Mouse (Mus musculus) G1E (cell line): ENCODE data around the gene Gm4553. TPM values are rescaled to one million over a fixed set of nuclear protein-coding genes. Genes with fewer than 3 reads are reported as not detected.
"Not testable (repeated sequence)": the region's sequence is repeated elsewhere in the genome, so short reads cannot be mapped to it uniquely, and the experiment has no call there.

Experiments
- ATAC-seq: 2 replicates; pipeline ENCODE4 v1.8.0; 2016; ENCODE audit warnings: mild to moderate bottlenecking; ENCODE audit not compliant: insufficient number of reproducible peaks, poor library complexity, low FRiP score, severe bottlenecking; ENCODE audit errors: extremely low read depth
- DNase-seq: peaks from one replicate; pipeline ENCODE4 v3.0.0; 2012; ENCODE audit warnings: low spot score
- H3K27me3 ChIP-seq: 2 replicates; pipeline ENCODE4 v1.6.1; 2012; ENCODE audit warnings: mild to moderate bottlenecking, low read length, inconsistent platforms; ENCODE audit not compliant: insufficient read depth
- H3K36me3 ChIP-seq: replicated peaks from 2 replicates; pipeline ENCODE3; 2012; ENCODE audit warnings: mild to moderate bottlenecking, inconsistent platforms
- H3K4me1 ChIP-seq: 2 replicates; pipeline ENCODE4 v1.6.1; 2012; ENCODE audit warnings: low read depth, low read length, inconsistent platforms, mixed read lengths; ENCODE audit not compliant: insufficient read depth
- H3K4me3 ChIP-seq: 2 replicates; pipeline ENCODE4 v1.5.1; 2012; ENCODE audit warnings: low read depth, mild to moderate bottlenecking, inconsistent platforms, low read length, moderate library complexity, mixed read lengths
- H3K9me3 ChIP-seq: replicated peaks from 2 replicates; pipeline ENCODE4 v1.6.1; 2012; ENCODE audit warnings: inconsistent platforms
- CTCF ChIP-seq: IDR thresholded peaks from 2 replicates; pipeline ENCODE4 v1.5.1; 2012; ENCODE audit warnings: low read depth, low read length, inconsistent platforms, mixed read lengths
- GATA1 ChIP-seq: IDR thresholded peaks from 2 replicates; pipeline ENCODE4 v1.6.1; 2012; ENCODE audit warnings: borderline replicate concordance, low read length, inconsistent platforms, mixed read lengths
- GATA2 ChIP-seq: IDR thresholded peaks from 2 replicates; pipeline ENCODE4 v1.6.1; 2012; ENCODE audit warnings: low read depth, low read length, inconsistent platforms, borderline replicate concordance
- POLR2AphosphoS5 ChIP-seq: IDR thresholded peaks from 2 replicates; pipeline ENCODE4 v1.6.1; 2012; ENCODE audit warnings: low read depth, low read length, inconsistent platforms; ENCODE audit not compliant: insufficient replicate concordance
- TAL1 ChIP-seq: conservative IDR thresholded peaks from 2 replicates; pipeline ENCODE4 v1.6.1; 2012; ENCODE audit warnings: low read depth, low read length, inconsistent platforms, mixed read lengths
- polyA plus RNA-seq: library from polyadenylated mRNA; stranded (reverse); fragments of >175 nt; gene quantifications from 2 replicates; pipeline ENCODE4 v1.2.3, GENCODE M21; 2012
- total RNA-seq, 2 experiments: library from RNA; stranded (forward) in 1 of 2; stranded (reverse) in 1 of 2; fragments of 200-1000 nt in 1 of 2; fragments of >200 nt in 1 of 2; fragmentation: Nextera tagmentation in 1 of 2; gene quantifications; 2 replicates each; pipeline ENCODE4 v1.2.3; 2014 to 2017

Gm4553 gene
- total and polyA plus RNA-seq, 3 experiments, result not detected

DNA sequence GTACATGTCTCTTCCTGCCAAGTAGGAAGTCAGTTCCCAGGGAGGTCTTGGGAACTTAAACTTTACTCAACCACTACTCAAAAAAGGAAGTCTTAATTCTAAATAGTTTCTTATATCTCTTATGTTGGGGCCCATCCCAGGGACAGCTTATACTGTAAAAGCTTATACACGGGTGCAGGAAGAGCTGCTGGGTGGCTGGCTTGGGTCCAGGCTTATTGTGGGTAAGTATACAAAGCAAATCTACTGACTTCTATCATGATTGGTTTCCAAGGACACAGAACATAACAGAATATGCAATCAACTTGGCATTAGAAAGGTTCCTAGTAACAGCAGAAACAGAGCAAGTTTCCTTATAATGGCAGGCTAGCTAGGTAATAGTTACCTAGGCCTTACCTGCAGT, 10.2 kb downstream of the Gm4553 start:
- no peak for ATAC-seq
- no peaks in the 10 kb centered on the region for H3K36me3 ChIP-seq
- no peak overlapping the region for H3K4me3 ChIP-seq
- DNase-seq, result no peak
- H3K27me3 ChIP-seq, result peaks cover 5% of the 10 kb centered on the region
- TF ChIP-seq POLR2AphosphoS5, result no peak
- TF ChIP-seq GATA1, result no peak
- TF ChIP-seq CTCF, result no peak
- no peak for TF ChIP-seq GATA2
- TF ChIP-seq TAL1, result no peak
- H3K4me1 ChIP-seq, result no peaks in the 10 kb centered on the region
- no peaks in the 10 kb centered on the region for H3K9me3 ChIP-seq

- H3K36me3 ChIP-seq, result no peaks in the 10 kb centered on the region
- no peaks in the 10 kb centered on the region for H3K9me3 ChIP-seq
- ATAC-seq (no peak), DNase-seq (no peak)
- no peak overlapping the region for H3K4me3 ChIP-seq
- H3K4me1 ChIP-seq, result no peaks in the 10 kb centered on the region
- no peaks in the 10 kb centered on the region for H3K27me3 ChIP-seq
- TF ChIP-seq GATA1 (no peak), GATA2 (no peak), CTCF (no peak), TAL1 (no peak), POLR2AphosphoS5 (no peak)
These were observed 13.3 kb downstream of the Gm4553 start for GRCm38 (mm10) chr7:142152191-142152590.

DNA sequence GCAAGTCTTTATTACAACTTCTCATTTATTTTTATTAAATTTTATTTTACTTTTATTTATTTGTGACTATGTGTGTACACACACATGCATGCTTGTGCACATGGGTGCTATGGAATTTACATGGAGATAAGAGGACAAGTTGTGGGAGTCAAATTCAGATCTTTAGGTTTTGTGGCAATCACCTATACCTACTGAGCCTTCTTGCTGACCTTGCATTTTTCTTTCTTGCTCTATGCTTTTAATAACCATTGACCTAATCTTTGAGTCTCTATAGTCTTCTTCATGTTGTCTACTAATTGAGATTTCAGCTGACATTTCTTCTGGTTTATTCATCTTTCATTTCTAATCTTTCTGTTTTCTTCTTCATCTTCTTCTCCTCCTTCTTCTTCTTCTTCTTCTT, 16.9 kb downstream of the Gm4553 start:
- no peaks in the 10 kb centered on the region for H3K9me3 ChIP-seq
- DNase-seq, result no peak
- H3K27me3 ChIP-seq, result peaks cover under 1% of the 10 kb centered on the region; the same call in 1 of the 2 replicates
- no peak for ATAC-seq
- no peaks in the 10 kb centered on the region for H3K4me1 ChIP-seq
- no peak overlapping the region for H3K4me3 ChIP-seq
- no peaks in the 10 kb centered on the region for H3K36me3 ChIP-seq
- TF ChIP-seq TAL1 (no peak), GATA2 (no peak), CTCF (no peak), POLR2AphosphoS5 (no peak), GATA1 (no peak)

DNA sequence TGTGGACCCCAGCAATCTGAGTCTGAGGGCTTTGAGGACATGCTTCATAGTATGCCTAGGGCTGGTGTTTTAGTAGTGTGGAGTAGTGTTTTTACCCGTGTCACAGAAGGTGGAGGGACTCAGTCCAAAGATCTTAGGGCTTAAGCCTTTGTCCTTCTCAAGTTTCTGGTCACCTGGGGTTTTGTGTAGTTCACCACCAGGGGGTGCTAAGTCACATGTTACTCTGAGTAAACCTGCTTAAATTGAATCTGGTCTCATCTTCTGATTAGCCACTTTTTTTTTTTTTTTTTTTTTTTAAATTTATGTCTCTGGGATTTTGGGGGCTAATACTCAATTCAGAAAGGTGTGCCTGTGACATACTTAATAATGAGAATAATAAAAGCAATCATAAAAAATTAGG, 19.5 kb downstream of the Gm4553 start:
- Histone ChIP-seq H3K27me3 (peaks cover 2% of the 10 kb centered on the region; the same call in 1 of the 2 replicates), H3K4me3 (no peak overlapping the region), H3K36me3 (no peaks in the 10 kb centered on the region), H3K9me3 (no peaks in the 10 kb centered on the region), H3K4me1 (no peaks in the 10 kb centered on the region)
- no peak for ATAC-seq
- DNase-seq, result peak; percentile 32
- TF ChIP-seq POLR2AphosphoS5 (no peak), GATA1 (no peak), TAL1 (no peak), GATA2 (no peak), CTCF (no peak)

DNA sequence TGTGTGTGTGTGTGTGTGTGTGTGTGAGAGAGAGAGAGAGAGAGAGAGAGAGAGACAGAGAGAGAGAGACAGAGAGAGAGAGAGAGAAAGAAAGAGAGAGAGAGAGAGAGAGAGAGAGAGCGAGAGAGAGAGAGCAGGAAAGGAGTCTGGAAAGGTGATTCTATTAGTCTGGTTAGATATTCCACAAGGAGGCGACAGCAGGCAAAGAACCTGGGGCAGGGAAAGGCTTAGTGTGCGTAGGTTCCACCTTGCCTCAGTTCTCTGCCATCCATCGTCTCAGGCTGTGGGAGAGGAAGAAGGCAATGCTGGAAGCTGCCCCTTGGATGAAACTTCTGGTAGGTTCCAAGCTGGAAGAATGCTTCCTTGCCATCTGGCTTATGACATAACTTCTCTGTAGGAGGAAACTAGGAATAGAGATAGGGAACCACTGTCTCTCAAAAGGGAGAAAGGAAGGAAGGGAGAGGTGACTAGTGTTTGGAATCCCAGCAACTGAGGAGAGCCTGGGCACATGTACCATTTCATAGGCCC, 20.1 kb downstream of the Gm4553 start:
- peaks cover 2% of the 10 kb centered on the region; the same call in 1 of the 2 replicates for H3K27me3 ChIP-seq
- no peak for TF ChIP-seq GATA1
- no peak for TF ChIP-seq TAL1
- no peak for TF ChIP-seq CTCF
- TF ChIP-seq POLR2AphosphoS5, result no peak
- no peak for TF ChIP-seq GATA2
- DNase-seq (no peak), ATAC-seq (no peak)
- no peaks in the 10 kb centered on the region for H3K9me3 ChIP-seq
- H3K4me1 ChIP-seq, result no peaks in the 10 kb centered on the region
- H3K4me3 ChIP-seq, result no peak overlapping the region
- no peaks in the 10 kb centered on the region for H3K36me3 ChIP-seq

DNA sequence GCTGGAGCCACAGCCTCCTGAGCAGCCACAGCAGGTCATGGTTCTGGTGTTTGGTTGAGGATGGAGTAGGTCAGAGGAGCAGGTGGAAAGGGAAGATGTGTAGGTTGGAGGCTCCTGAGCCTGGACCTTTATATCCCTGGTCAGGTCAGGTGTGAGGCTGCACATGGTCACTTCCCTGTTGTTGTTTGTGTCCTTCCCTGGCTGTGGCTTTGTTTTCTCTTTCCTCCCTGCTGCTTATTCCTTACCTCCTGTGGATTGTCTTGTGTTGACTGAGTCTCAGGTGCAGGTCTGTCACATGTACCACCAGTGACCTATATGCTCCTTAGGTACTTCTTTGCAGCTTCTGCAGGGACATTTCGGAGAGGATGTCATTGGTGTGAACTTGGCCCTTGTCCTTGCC, 21.0 kb downstream of the Gm4553 start, which contains the start of gene Gm45337:
TSS of gene Gm45337 (minus strand) at position 101 of the 400 bp plus-strand sequence.
- no peak within 1 kb of the TSS for H3K4me3 ChIP-seq
- no peak for ATAC-seq
- TF ChIP-seq GATA2, result no peak
- no peak for TF ChIP-seq TAL1
- TF ChIP-seq CTCF, result no peak
- no peak for TF ChIP-seq GATA1
- no peak for TF ChIP-seq POLR2AphosphoS5

DNA sequence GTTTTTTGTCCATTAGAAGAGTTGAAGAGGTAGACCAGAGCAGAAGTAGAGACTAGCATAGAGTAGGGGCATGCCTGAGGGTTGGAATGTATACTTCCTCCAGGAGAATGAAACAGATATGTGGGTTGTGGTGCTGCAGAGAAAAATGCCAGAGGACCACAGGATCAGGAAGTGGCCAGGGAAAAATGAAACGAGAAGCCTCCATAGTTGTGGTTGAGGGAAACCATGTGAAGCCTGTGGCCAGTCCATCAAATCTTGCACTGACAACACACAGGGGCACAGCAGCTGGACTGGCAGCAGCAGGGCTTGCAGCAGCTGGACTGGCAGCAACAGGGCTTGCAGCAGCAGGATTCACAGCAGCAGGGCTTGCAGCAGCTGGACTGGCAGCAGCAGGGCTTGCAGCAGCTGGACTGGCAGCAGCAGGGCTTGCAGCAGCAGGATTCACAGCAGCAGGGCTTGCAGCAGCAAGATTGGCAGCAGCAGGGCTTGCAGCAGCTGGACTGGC, 22.0 kb downstream of the Gm4553 start:
- not testable (repeated sequence) for H3K4me3 ChIP-seq, H3K9me3 ChIP-seq, DNase-seq, H3K27me3 ChIP-seq, ATAC-seq, H3K4me1 ChIP-seq, H3K36me3 ChIP-seq

More for the DNA sequence above, 21.0 kb downstream of the Gm4553 start, which contains the start of gene Gm45337:
- Histone ChIP-seq H3K27me3 (peaks cover 2% of the 10 kb centered on the region; the same call in 1 of the 2 replicates), H3K36me3 (no peaks in the 10 kb centered on the region), H3K9me3 (no peaks in the 10 kb centered on the region), H3K4me1 (no peaks in the 10 kb centered on the region)
- peak; percentile 6 for DNase-seq
